Mouse (Mus musculus) CH12.LX (cell line): ENCODE results near the gene Traf2. TPM values are rescaled to one million over a fixed set of nuclear protein-coding genes. Genes with fewer than 3 reads are reported as not detected.
A peak's percentile ranks its signal among the peaks of the same experiment; 100 is the strongest.

ENCODE experiments used
- DNase-seq: peaks from one replicate; pipeline ENCODE4 v3.0.0-alpha.2; 2013; ENCODE audit errors: extremely low read depth
- H3K27ac ChIP-seq: 2 replicates; pipeline ENCODE4 v1.5.1; 2012; ENCODE audit warnings: low read depth, mild to moderate bottlenecking, control low read depth, moderate library complexity; ENCODE audit not compliant: insufficient read depth
- H3K27me3 ChIP-seq: replicated peaks from 2 replicates; pipeline ENCODE3; 2012; ENCODE audit warnings: inconsistent platforms
- H3K36me3 ChIP-seq, 2 experiments: replicated peaks in 1 of 2; 2 replicates each; pipeline versions ENCODE3 to v1.6.1; 2012; ENCODE audit warnings: inconsistent platforms in 1 of 2, low read length in 1 of 2, mild to moderate bottlenecking in 1 of 2, mixed read lengths in 1 of 2, moderate library complexity in 1 of 2; ENCODE audit not compliant: control insufficient read depth in 1 of 2, insufficient read depth in 1 of 2
- H3K4me1 ChIP-seq, 2 experiments: 2 replicates each; pipeline ENCODE4 v1.6.1; 2012; ENCODE audit warnings: inconsistent platforms in 1 of 2, moderate library complexity in 1 of 2; ENCODE audit not compliant: insufficient read depth in 2 of 2, control insufficient read depth in 1 of 2
- H3K4me2 ChIP-seq: 2 replicates; pipeline ENCODE4 v1.6.1; 2012; ENCODE audit warnings: low read depth, mild to moderate bottlenecking, control low read depth; ENCODE audit not compliant: poor library complexity, insufficient read depth, severe bottlenecking
- H3K4me3 ChIP-seq, 3 experiments: fragments of 150-350 bp in 1 of 3; sonication (generic) in 1 of 3; replicated peaks in 1 of 3; 2 replicates each; pipeline versions ENCODE3 to v1.5.1; 2011 to 2012; ENCODE audit warnings: low read depth in 2 of 3, low read length in 2 of 3, mild to moderate bottlenecking in 2 of 3, moderate library complexity in 2 of 3, control low read depth in 1 of 3, improper control_type of control experiment in 1 of 3, inconsistent platforms in 1 of 3, mixed read lengths in 1 of 3; ENCODE audit not compliant: poor library complexity in 1 of 3
- H3K79me2 ChIP-seq: replicated peaks from 2 replicates; pipeline ENCODE4 v1.6.1; 2012; ENCODE audit warnings: mild to moderate bottlenecking, moderate library complexity; ENCODE audit not compliant: control insufficient read depth, poor library complexity, insufficient read depth, severe bottlenecking; ENCODE audit errors: extremely low read depth
- H3K9ac ChIP-seq: 2 replicates; pipeline ENCODE4 v1.6.1; 2012; ENCODE audit warnings: low read depth, mild to moderate bottlenecking, control low read depth, moderate library complexity; ENCODE audit not compliant: insufficient read depth
- H3K9me3 ChIP-seq: replicated peaks from 2 replicates; pipeline ENCODE3; 2012; ENCODE audit warnings: low read length, inconsistent platforms, mixed read lengths
- CTCF ChIP-seq, 2 experiments: IDR thresholded peaks in 1 of 2; conservative IDR thresholded peaks in 1 of 2; 2 replicates each; pipeline ENCODE4 v1.5.1; 2011 to 2012; ENCODE audit warnings: low read depth in 2 of 2, low read length in 2 of 2, improper control_type of control experiment in 1 of 2, inconsistent platforms in 1 of 2, mild to moderate bottlenecking in 1 of 2, moderate library complexity in 1 of 2
- ELF1 ChIP-seq: IDR thresholded peaks from 2 replicates; pipeline ENCODE4 v1.6.1; 2014; ENCODE audit warnings: low read depth, mild to moderate bottlenecking, inconsistent platforms, low read length, improper control_type of control experiment
- EP300 ChIP-seq: IDR thresholded peaks from 2 replicates; pipeline ENCODE4 v1.6.1; 2011; ENCODE audit warnings: low read length, improper control_type of control experiment
- MAFK ChIP-seq: IDR thresholded peaks from 2 replicates; pipeline ENCODE4 v1.6.1; 2011; ENCODE audit warnings: low read length, improper control_type of control experiment; ENCODE audit not compliant: insufficient replicate concordance
- MYC ChIP-seq: IDR thresholded peaks from 2 replicates; pipeline ENCODE4 v1.6.1; 2011; ENCODE audit warnings: low read depth, mild to moderate bottlenecking, improper control_type of control experiment, low read length
- NELFE ChIP-seq: IDR thresholded peaks from 2 replicates; pipeline ENCODE4 v1.6.1; 2011; ENCODE audit warnings: low read depth, low read length, improper control_type of control experiment
- NRF1 ChIP-seq: IDR thresholded peaks from 2 replicates; pipeline ENCODE4 v1.6.1; 2014; ENCODE audit warnings: low read depth, mild to moderate bottlenecking, inconsistent platforms, low read length, improper control_type of control experiment, moderate library complexity
- POLR2A ChIP-seq: IDR thresholded peaks from 2 replicates; pipeline ENCODE4 v1.6.1; 2011; ENCODE audit warnings: low read depth, mild to moderate bottlenecking, improper control_type of control experiment, low read length
- POLR2AphosphoS2 ChIP-seq: IDR thresholded peaks from 2 replicates; pipeline ENCODE4 v1.6.1; 2011; ENCODE audit warnings: low read depth, low read length, improper control_type of control experiment
- RAD21 ChIP-seq: IDR thresholded peaks from 2 replicates; pipeline ENCODE4 v1.6.1; 2011; ENCODE audit warnings: low read depth, mild to moderate bottlenecking, low read length, improper control_type of control experiment, moderate library complexity
- RCOR1 ChIP-seq: conservative IDR thresholded peaks from 2 replicates; pipeline ENCODE4 v1.6.1; 2012; ENCODE audit warnings: low read depth, mild to moderate bottlenecking, inconsistent platforms, low read length, improper control_type of control experiment
- SIN3A ChIP-seq: IDR thresholded peaks from 2 replicates; pipeline ENCODE4 v1.6.1; 2012; ENCODE audit warnings: low read length, improper control_type of control experiment, inconsistent platforms
- SMC3 ChIP-seq: IDR thresholded peaks from 2 replicates; pipeline ENCODE4 v1.6.1; 2011; ENCODE audit warnings: low read depth, low read length, improper control_type of control experiment
- TBP ChIP-seq: conservative IDR thresholded peaks from 2 replicates; pipeline ENCODE4 v1.6.1; 2011; ENCODE audit warnings: low read depth, low read length, improper control_type of control experiment
- TCF12 ChIP-seq: IDR thresholded peaks from 2 replicates; pipeline ENCODE4 v1.6.1; 2014; ENCODE audit warnings: low read depth, mild to moderate bottlenecking, inconsistent platforms, low read length, improper control_type of control experiment
- ZC3H11A ChIP-seq: IDR thresholded peaks from 2 replicates; pipeline ENCODE4 v1.6.1; 2012; ENCODE audit warnings: low read depth, mild to moderate bottlenecking, inconsistent platforms, low read length, improper control_type of control experiment
- dilution Hi-C: fragments of 300-500 bp; cut with MboI; formaldehyde crosslinking; loops from 2 replicates; pipeline ENCODE4 v1.14.3; 2020; ENCODE audit warnings: low sequenced_read_pairs; ENCODE audit not compliant: extremely low pct_unique_long_range_greater_than_20kb, extremely low pct_ligation_motif_present
- in situ Hi-C: fragments of 300-500 bp; cut with MboI; formaldehyde crosslinking; loops from 3 replicates; pipeline ENCODE4 v1.14.3; 2019; ENCODE audit warnings: low sequenced_read_pairs, low pct_ligation_motif_present, low pct_unique_long_range_greater_than_20kb, mixed read lengths
- polyA plus RNA-seq: library from polyadenylated mRNA; unstranded; fragments of >175 nt; gene quantifications from 2 replicates; pipeline ENCODE4 v1.2.1, GENCODE M21; 2012; ENCODE audit warnings: low read depth; ENCODE audit not compliant: insufficient read length
- total RNA-seq, 2 experiments: library from RNA; depleted of rRNA; stranded (reverse); fragments of 300-350 nt in 1 of 2; fragments of >200 nt in 1 of 2; gene quantifications; 2 replicates each; pipeline ENCODE4 v1.2.3; 2012 to 2014

Gene Traf2
- total and polyA plus RNA-seq, 3 experiments, result 17.9 to 26.4 (median 25.1) TPM

DNA sequence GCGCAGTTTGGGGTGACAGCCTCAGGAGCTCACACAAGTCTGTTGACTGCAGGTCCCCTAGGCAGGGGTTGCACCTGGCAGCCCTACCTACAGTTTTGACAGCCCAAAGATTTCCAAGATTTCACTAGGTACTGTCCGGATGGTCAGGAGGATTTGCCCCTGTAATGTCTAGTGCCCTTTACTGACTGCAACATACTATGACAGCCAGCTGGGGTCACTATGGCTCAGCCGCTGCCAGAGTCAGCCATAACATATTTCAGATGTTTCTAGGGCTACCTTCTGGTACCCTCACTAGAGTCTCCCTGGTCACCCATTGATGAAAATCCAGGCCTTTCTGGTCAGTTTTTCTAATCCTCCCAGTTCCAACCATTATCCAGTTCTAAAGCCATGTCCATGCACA, 36.8 kb downstream of the Traf2 start:
- H3K79me2 ChIP-seq, result no peaks in the 10 kb centered on the region
- H3K9ac ChIP-seq, result no peak overlapping the region
- TF ChIP-seq ZC3H11A (peak; percentile 66), POLR2AphosphoS2 (no peak), SMC3 (peak; percentile 85), CTCF (conservative IDR thresholded peaks at IDR 0.05 in 1 of 2, IDR thresholded peaks at IDR 0.05 in 1 of 2; ENCODE audit: low read depth in 2 of 2, low read length in 2 of 2) (peak; percentile 19 to 87; a peak in 3 of 4 replicates), MAFK (no peak), TCF12 (no peak), RAD21 (peak; percentile 87), NRF1 (peak; percentile 14; the same call in 1 of the 2 replicates), TBP (no peak), NELFE (peak; percentile 30; the same call in 1 of the 2 replicates)
- dilution Hi-C loops, result no loop called here
- no peak for DNase-seq
- H3K4me2 ChIP-seq, result no peak overlapping the region
- no peaks in the 10 kb centered on the region for H3K27me3 ChIP-seq
- no peak overlapping the region for H3K27ac ChIP-seq
- H3K36me3 ChIP-seq, result peaks cover 5 to 20% of the 10 kb centered on the region in 2 experiments
- H3K4me1 ChIP-seq, result peaks cover 5 to 6% of the 10 kb centered on the region in 2 experiments; a peak in 2 of 4 replicates
- H3K9me3 ChIP-seq, result no peaks in the 10 kb centered on the region
- in situ Hi-C loops, result loop anchor here (5.0 kb wide), 1 partner anchor 42 kb away; no protein-coding TSS in a partner anchor
- no peak overlapping the region for H3K4me3 ChIP-seq

DNA sequence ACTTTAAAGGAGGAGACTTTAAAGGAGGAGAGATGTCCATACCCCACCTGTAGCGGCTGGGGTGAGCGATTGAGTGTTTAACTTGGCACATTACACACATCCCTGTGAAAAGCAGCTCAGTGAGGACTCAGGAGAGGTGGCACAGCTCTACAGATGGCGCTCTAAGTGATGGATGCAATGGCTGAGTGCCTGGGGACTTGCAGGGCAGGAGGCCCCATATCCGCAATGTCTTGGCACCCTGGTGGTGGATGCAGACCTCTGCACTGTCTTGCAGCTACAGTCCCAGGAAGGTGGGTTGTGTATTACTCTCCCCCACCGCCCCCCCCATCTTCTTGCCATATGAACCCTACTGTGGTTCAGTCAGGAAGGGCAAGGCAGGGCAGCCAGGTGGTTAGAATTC, 39.8 kb downstream of the Traf2 start:
- no peak overlapping the region for H3K9ac ChIP-seq
- no peaks in the 10 kb centered on the region for H3K27me3 ChIP-seq
- DNase-seq, result peak; percentile 33
- peaks cover 5 to 12% of the 10 kb centered on the region in 2 experiments for H3K4me1 ChIP-seq
- no peak overlapping the region for H3K27ac ChIP-seq
- dilution Hi-C loops, result no loop called here
- H3K36me3 ChIP-seq, result peaks cover 32 to 49% of the 10 kb centered on the region in 2 experiments
- no peaks in the 10 kb centered on the region for H3K9me3 ChIP-seq
- no peaks in the 10 kb centered on the region for H3K79me2 ChIP-seq
- H3K4me3 ChIP-seq, result no peak overlapping the region
- no peak for TF ChIP-seq MYC
- TF ChIP-seq CTCF (conservative IDR thresholded peaks at IDR 0.05 in 1 of 2, IDR thresholded peaks at IDR 0.05 in 1 of 2; ENCODE audit: low read depth in 2 of 2, low read length in 2 of 2), result peak in 1 of 2 experiments; percentile 54; a peak in 2 of 4 replicates
- H3K4me2 ChIP-seq, result no peak overlapping the region
- in situ Hi-C loops, result no loop called here

DNA sequence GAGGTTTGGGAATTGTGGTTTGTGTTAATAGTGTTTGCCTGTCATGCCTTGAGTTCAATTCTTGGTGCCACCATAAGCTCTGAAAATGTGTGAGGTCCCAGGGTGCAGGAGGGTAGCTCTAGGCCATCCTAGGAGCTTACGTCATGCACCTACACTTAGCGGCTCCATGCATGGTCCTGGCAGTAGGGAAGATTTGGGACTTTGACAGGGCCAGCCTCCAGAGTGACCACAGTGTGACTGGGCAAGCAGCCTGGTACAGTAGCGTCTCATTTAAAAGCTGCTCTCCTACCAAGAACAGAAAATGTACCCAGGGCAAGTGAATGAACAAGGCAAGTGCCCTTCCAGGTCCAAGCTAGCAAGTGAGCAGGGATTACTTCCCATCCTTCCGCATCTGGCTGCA, 40.9 kb downstream of the Traf2 start:
- in situ Hi-C loops, result no loop called here
- Histone ChIP-seq H3K9me3 (no peaks in the 10 kb centered on the region), H3K79me2 (peaks cover 7% of the 10 kb centered on the region; the same call in 1 of the 2 replicates), H3K4me2 (no peak overlapping the region)
- no peak for DNase-seq
- TF ChIP-seq RCOR1, result no peak
- no peak for TF ChIP-seq POLR2A
- TF ChIP-seq SIN3A, result no peak
- no peak for TF ChIP-seq ELF1
- TF ChIP-seq SMC3, result no peak
- no peak for TF ChIP-seq CTCF (conservative IDR thresholded peaks at IDR 0.05 in 1 of 2, IDR thresholded peaks at IDR 0.05 in 1 of 2; ENCODE audit: low read depth in 2 of 2, low read length in 2 of 2)
- no peak for TF ChIP-seq EP300
- TF ChIP-seq, all 38 proteins: peak for 0
- H3K36me3 ChIP-seq, result peaks cover 32 to 51% of the 10 kb centered on the region in 2 experiments
- no peaks in the 10 kb centered on the region for H3K27me3 ChIP-seq
- H3K27ac ChIP-seq, result no peak overlapping the region
- no peak overlapping the region for H3K9ac ChIP-seq
- no peak overlapping the region for H3K4me3 ChIP-seq
- peaks cover 12 to 18% of the 10 kb centered on the region in 2 experiments for H3K4me1 ChIP-seq
- dilution Hi-C loops, result no loop called here
